Mouse (Mus musculus) liver, adult 2 months (tissue): ENCODE measurements around the gene Tex9.

Source experiments
- CTCF ChIP-seq: fragments of 200-500 bp; IDR thresholded peaks from 2 replicates; pipeline ENCODE4 v1.5.1; 2011; ENCODE audit warnings: low read depth, low read length, control low read depth
- POLR2A ChIP-seq: fragments of 200-500 bp; IDR thresholded peaks from 2 replicates; pipeline ENCODE4 v1.6.1; 2011; ENCODE audit warnings: low read length, control low read depth; ENCODE audit not compliant: insufficient read depth; ENCODE audit errors: extremely low read depth

DNA sequence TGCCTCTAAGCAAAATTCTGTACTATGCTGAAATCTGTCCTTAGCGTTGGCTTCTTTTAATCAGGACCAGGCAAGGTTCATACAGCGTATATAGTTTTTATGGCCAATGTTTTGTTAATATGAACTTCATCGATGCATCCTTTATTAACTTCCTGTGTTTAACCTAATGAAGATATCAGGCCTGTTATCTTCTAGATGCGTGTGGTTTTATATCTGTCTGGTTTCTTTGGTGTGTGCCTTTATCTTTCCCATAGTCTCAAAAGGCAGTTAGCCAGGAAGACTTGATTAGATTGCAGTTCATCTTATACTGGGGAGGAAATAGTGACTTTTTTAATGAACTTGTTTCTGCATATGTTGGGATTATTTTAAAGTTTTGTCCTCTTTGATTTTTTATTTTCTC is 51.7 kb downstream of the Tex9 start:
- no peak for TF ChIP-seq CTCF
- no peak for TF ChIP-seq POLR2A
